Mouse (Mus musculus) ES-Bruce4 (cell line): ENCODE data around the gene Cd3d.

Experiments
- CTCF ChIP-seq: IDR thresholded peaks from one replicate; pipeline ENCODE4 v1.8.1; 2011; ENCODE audit warnings: low read depth, low read length
- EP300 ChIP-seq: IDR thresholded peaks from 2 replicates; pipeline ENCODE4 v1.6.1; 2011; ENCODE audit warnings: low read depth, low read length; ENCODE audit not compliant: insufficient read depth
- POLR2A ChIP-seq: IDR thresholded peaks from one replicate; pipeline ENCODE4 v1.8.1; 2011; ENCODE audit warnings: low read length; ENCODE audit not compliant: insufficient read depth

GRCm38 (mm10) chr9:44982081-44982480 is 495 bp downstream of the Cd3d start:
- TF ChIP-seq CTCF (no peak), POLR2A (no peak), EP300 (no peak)
